Mouse (Mus musculus): ENCODE measurements at regions not wholly inside any gene's neighbourhood (a gene's known extent, or its start where the extent isn't known, plus 50 kb on each side); places are given as distances from the start of the nearest gene placed in this dataset.
A peak's percentile ranks its signal among the peaks of the same experiment; 100 is the strongest.

GRCm38 (mm10) chr13:80188734-80189133 is 694.5 kb upstream of the Arrdc3 start:
- ATAC-seq (ENCODE audit: low FRiP score), result no peak
- H3K4me1 ChIP-seq, result no peaks in the 10 kb centered on the region
- no peaks in the 10 kb centered on the region for H3K27me3 ChIP-seq (replicated peaks)
- H3K36me3 ChIP-seq, result no peaks in the 10 kb centered on the region
- H3K27ac ChIP-seq (replicated peaks), result no peak overlapping the region
- 78% methylated on average over 2 of the region's 2 CpGs for WGBS
- no peaks in the 10 kb centered on the region for H3K9me3 ChIP-seq (replicated peaks)
- H3K4me3 ChIP-seq (replicated peaks), result no peak overlapping the region
- H3K4me2 ChIP-seq, result no peak overlapping the region
- H3K9ac ChIP-seq (replicated peaks), result no peak overlapping the region

DNA sequence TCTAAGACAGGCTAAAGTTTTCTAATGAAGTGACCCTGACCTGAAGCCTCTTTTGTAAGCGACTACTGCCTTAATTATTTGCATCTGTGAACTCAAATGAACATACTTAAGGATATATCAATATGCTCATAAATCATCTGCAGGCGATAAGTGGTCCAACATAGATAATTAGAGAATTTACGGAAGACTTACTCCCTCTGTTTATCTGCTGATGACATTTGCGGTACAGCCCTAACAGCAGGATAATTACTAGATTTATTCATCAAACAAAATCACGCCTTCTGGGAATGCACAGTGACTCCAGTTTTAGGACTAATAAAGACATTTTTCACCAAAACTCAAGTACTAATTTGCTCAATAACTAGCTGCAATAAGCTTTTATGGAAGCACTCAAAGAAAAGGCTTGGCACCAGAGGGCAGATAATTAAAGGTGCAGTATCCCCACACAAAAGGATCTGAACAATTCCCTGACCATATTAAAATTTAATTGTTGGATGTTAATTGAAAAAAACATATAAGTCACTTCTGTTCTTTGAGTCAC is 688.0 kb upstream of the Arrdc3 start:
- Histone ChIP-seq H3K36me3 (no peaks in the 10 kb centered on the region), H3K4me1 (0 out of 2 replicates have a peak, but pooled peaks cover 4% of the 10 kb centered on the region), H3K9ac (replicated peaks) (no peak overlapping the region), H3K9me3 (replicated peaks) (no peaks in the 10 kb centered on the region), H3K4me3 (replicated peaks) (no peak overlapping the region), H3K27ac (replicated peaks) (no peak overlapping the region), H3K27me3 (replicated peaks) (no peaks in the 10 kb centered on the region), H3K4me2 (no peak overlapping the region)
- ATAC-seq (ENCODE audit: low FRiP score), result no peak
- 23% methylated on average over 5 of the region's 5 CpGs for WGBS

GRCm38 (mm10) chr13:80224110-80224509 is 659.1 kb upstream of the Arrdc3 start:
- Histone ChIP-seq H3K4me1 (no peaks in the 10 kb centered on the region), H3K36me3 (no peaks in the 10 kb centered on the region), H3K27ac (replicated peaks) (no peak overlapping the region), H3K4me3 (replicated peaks) (no peak overlapping the region), H3K9me3 (replicated peaks) (no peaks in the 10 kb centered on the region), H3K4me2 (no peak overlapping the region), H3K27me3 (replicated peaks) (no peaks in the 10 kb centered on the region), H3K9ac (replicated peaks) (no peak overlapping the region)
- ATAC-seq (ENCODE audit: low FRiP score), result no peak
- WGBS, result 72% methylated on average over 1 of the region's 1 CpGs

- Histone ChIP-seq H3K27ac (replicated peaks) (no peak overlapping the region), H3K9ac (replicated peaks) (no peak overlapping the region), H3K4me1 (no peaks in the 10 kb centered on the region), H3K36me3 (no peaks in the 10 kb centered on the region), H3K27me3 (replicated peaks) (no peaks in the 10 kb centered on the region), H3K9me3 (replicated peaks) (no peaks in the 10 kb centered on the region), H3K4me3 (replicated peaks) (no peak overlapping the region), H3K4me2 (no peak overlapping the region)
- ATAC-seq (ENCODE audit: low FRiP score), result no peak
These were observed 651.8 kb upstream of the Arrdc3 start for GRCm38 (mm10) chr13:80231381-80231780.

- H3K4me2 ChIP-seq, result no peak overlapping the region
- no peaks in the 10 kb centered on the region for H3K27me3 ChIP-seq (replicated peaks)
- no peaks in the 10 kb centered on the region for H3K36me3 ChIP-seq
- no peak for ATAC-seq (ENCODE audit: low FRiP score)
- 72% methylated on average over 5 of the region's 5 CpGs for WGBS
- H3K27ac ChIP-seq (replicated peaks), result no peak overlapping the region
- H3K9ac ChIP-seq (replicated peaks), result no peak overlapping the region
- H3K4me3 ChIP-seq (replicated peaks), result no peak overlapping the region
- no peaks in the 10 kb centered on the region for H3K4me1 ChIP-seq
- H3K9me3 ChIP-seq (replicated peaks), result no peaks in the 10 kb centered on the region
These were observed 647.7 kb upstream of the Arrdc3 start for GRCm38 (mm10) chr13:80235254-80236032.

GRCm38 (mm10) chr13:80262826-80263225 is 620.4 kb upstream of the Arrdc3 start:
- H3K27ac ChIP-seq (replicated peaks), result no peak overlapping the region
- no peak overlapping the region for H3K4me3 ChIP-seq (replicated peaks)
- H3K9me3 ChIP-seq (replicated peaks), result no peaks in the 10 kb centered on the region
- WGBS, result 89% methylated on average over 2 of the region's 2 CpGs
- H3K4me1 ChIP-seq, result no peaks in the 10 kb centered on the region
- no peak overlapping the region for H3K9ac ChIP-seq (replicated peaks)
- ATAC-seq (ENCODE audit: low FRiP score), result no peak
- H3K4me2 ChIP-seq, result no peak overlapping the region
- no peaks in the 10 kb centered on the region for H3K27me3 ChIP-seq (replicated peaks)
- H3K36me3 ChIP-seq, result no peaks in the 10 kb centered on the region

DNA sequence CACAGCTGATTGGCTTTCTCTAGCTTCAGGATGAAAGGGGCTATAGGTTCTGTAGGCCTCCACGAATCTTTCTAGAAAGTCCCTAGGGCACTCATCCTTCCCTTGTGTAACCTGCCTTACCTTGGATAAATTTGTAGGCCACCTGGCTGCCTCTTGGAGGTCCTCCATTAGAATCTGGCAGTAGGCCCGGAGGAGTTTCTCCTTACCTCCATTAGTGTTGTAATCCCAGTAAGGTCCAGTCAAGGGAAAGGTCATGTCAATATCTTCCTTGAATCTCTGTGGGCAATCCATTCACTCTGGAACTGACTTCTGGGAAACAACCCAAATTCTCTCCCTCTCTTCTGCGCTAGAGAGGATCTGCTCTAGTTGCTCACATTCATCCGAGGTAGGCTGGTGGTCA is 616.1 kb upstream of the Arrdc3 start:
- Histone ChIP-seq H3K9me3 (replicated peaks) (no peaks in the 10 kb centered on the region), H3K4me2 (no peak overlapping the region), H3K27ac (replicated peaks) (no peak overlapping the region), H3K4me1 (no peaks in the 10 kb centered on the region), H3K27me3 (replicated peaks) (no peaks in the 10 kb centered on the region), H3K36me3 (no peaks in the 10 kb centered on the region), H3K9ac (replicated peaks) (no peak overlapping the region), H3K4me3 (replicated peaks) (no peak overlapping the region)
- WGBS, result 93% methylated on average over 4 of the region's 4 CpGs
- no peak for ATAC-seq (ENCODE audit: low FRiP score)

GRCm38 (mm10) chr13:80273976-80274375 is 609.2 kb upstream of the Arrdc3 start:
- H3K4me2 ChIP-seq, result no peak overlapping the region
- H3K9ac ChIP-seq (replicated peaks), result no peak overlapping the region
- H3K4me1 ChIP-seq, result no peaks in the 10 kb centered on the region
- WGBS, result 82% methylated on average over 1 of the region's 1 CpGs
- no peaks in the 10 kb centered on the region for H3K9me3 ChIP-seq (replicated peaks)
- H3K27me3 ChIP-seq (replicated peaks), result no peaks in the 10 kb centered on the region
- H3K36me3 ChIP-seq, result no peaks in the 10 kb centered on the region
- no peak overlapping the region for H3K4me3 ChIP-seq (replicated peaks)
- no peak for ATAC-seq (ENCODE audit: low FRiP score)
- no peak overlapping the region for H3K27ac ChIP-seq (replicated peaks)

- H3K27ac ChIP-seq (replicated peaks), result no peak overlapping the region
- no peaks in the 10 kb centered on the region for H3K27me3 ChIP-seq (replicated peaks)
- H3K9me3 ChIP-seq (replicated peaks), result no peaks in the 10 kb centered on the region
- no peaks in the 10 kb centered on the region for H3K4me1 ChIP-seq
- no peak overlapping the region for H3K4me2 ChIP-seq
- no peak overlapping the region for H3K9ac ChIP-seq (replicated peaks)
- ATAC-seq (ENCODE audit: low FRiP score), result no peak
- 56% methylated on average over 2 of the region's 2 CpGs for WGBS
- H3K36me3 ChIP-seq, result no peaks in the 10 kb centered on the region
- H3K4me3 ChIP-seq (replicated peaks), result no peak overlapping the region
These were observed 591.3 kb upstream of the Arrdc3 start for GRCm38 (mm10) chr13:80291744-80292515.

DNA sequence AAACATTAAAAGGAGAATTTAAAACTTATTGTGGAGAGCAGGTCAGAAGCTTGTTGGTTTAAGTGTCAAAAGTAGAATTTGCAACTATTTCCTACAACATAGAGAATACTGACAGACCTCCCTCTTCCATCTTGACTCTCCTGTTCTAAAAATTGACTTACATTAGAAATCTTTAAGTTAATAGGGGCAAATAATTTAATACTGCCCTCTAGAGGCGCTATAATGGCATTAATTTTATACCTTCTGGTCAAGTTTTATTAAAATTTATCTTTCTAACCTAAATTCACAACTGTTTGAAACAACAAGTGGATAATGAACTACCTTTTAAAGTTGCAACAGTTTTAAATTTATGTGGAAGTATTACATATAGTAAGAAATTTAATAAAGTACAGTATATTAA is 587.5 kb upstream of the Arrdc3 start:
- ATAC-seq (ENCODE audit: low FRiP score), result no peak
- Histone ChIP-seq H3K27ac (replicated peaks) (no peak overlapping the region), H3K4me2 (no peak overlapping the region), H3K4me3 (replicated peaks) (no peak overlapping the region), H3K27me3 (replicated peaks) (no peaks in the 10 kb centered on the region), H3K4me1 (no peaks in the 10 kb centered on the region), H3K9ac (replicated peaks) (no peak overlapping the region), H3K36me3 (no peaks in the 10 kb centered on the region), H3K9me3 (replicated peaks) (no peaks in the 10 kb centered on the region)
- WGBS, result 3% methylated on average over 1 of the region's 1 CpGs

GRCm38 (mm10) chr13:80334073-80334704 is 549.0 kb upstream of the Arrdc3 start:
- H3K9me3 ChIP-seq (replicated peaks), result no peaks in the 10 kb centered on the region
- ATAC-seq (ENCODE audit: low FRiP score), result peak; percentile 74
- H3K4me2 ChIP-seq, result no peak overlapping the region
- 39% methylated on average over 5 of the region's 5 CpGs for WGBS
- no peaks in the 10 kb centered on the region for H3K4me1 ChIP-seq
- H3K27ac ChIP-seq (replicated peaks), result no peak overlapping the region
- H3K27me3 ChIP-seq (replicated peaks), result no peaks in the 10 kb centered on the region
- no peaks in the 10 kb centered on the region for H3K36me3 ChIP-seq
- no peak overlapping the region for H3K4me3 ChIP-seq (replicated peaks)
- H3K9ac ChIP-seq (replicated peaks), result no peak overlapping the region

All from neural tube, embryonic 15.5 days (tissue).